ENCODE assay signal across 8 mouse cellular contexts in the genomic region with DNA sequence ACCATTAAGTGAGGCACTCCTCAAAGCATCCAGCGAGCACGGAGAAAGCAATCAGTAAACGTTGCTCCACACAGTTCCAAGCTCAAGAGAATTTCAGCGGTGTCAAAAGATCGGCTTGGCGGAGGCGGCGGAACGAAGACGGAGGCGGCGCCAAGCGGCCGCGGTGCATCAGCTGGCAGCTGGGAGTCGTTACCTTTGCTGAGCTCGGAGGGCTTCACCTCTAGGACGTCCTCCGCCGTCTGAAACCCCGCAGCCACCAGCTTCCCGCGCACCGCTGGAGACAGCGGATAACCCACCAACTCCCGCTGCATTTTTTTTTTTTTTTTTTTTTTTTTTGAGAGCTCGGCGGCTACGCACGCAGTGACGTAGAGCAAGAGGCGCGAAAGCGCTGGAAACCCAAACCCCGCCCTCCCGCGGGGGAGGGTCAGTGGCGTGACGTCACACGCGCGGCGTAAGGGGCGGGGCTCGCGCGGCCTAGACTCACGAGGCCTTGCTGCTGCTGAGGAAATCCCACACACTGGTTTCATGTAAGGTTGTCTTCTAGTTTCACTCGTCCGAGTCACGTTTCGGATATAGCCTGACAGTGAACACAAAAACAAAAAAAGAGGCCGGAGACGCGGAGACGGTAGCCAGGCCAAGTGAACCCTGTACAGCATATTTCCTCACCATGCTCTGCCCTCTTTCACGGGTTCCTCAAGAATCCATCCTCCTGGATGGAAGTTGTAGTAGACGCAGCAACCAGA. TPM values are rescaled to one million over a fixed set of nuclear protein-coding genes. Genes with fewer than 3 reads are reported as not detected.
DNase-seq lines count a peak whose midpoint lies in the region; ATAC-seq lines count a peak whose summit lies in the region.

No protein-coding gene starts in this region.

- H3K27ac ChIP-seq in forebrain, embryonic 10.5 days = peak overlapping the region; percentile 96
- H3K27ac ChIP-seq in heart, embryonic 16.5 days (ENCODE audit: low read length) = peak overlapping the region; percentile 95
- peak overlapping the region; percentile 94 for H3K27ac ChIP-seq in liver, embryonic 15.5 days (replicated peaks)
- peak overlapping the region; percentile 86 for H3K27ac ChIP-seq in neural tube, embryonic 12.5 days

- peak overlapping the region; percentile 89 for H3K9ac ChIP-seq in heart, embryonic 16.5 days (ENCODE audit: low read length)
- H3K9ac ChIP-seq in liver, embryonic 15.5 days = peak overlapping the region; percentile 80
- H3K9ac ChIP-seq in neural tube, embryonic 12.5 days = peak overlapping the region; percentile 72

- peaks cover 13% of the 10 kb centered on the region for H3K4me1 ChIP-seq in forebrain, embryonic 10.5 days
- H3K4me1 ChIP-seq in heart, embryonic 16.5 days (ENCODE audit: control insufficient read depth, insufficient read depth, low read length) = peaks cover 4% of the 10 kb centered on the region
- peaks cover 17% of the 10 kb centered on the region for H3K4me1 ChIP-seq in liver, embryonic 15.5 days (replicated peaks)
- H3K4me1 ChIP-seq in neural tube, embryonic 12.5 days = no peaks in the 10 kb centered on the region

- peak; percentile 93 for ATAC-seq in CD4-positive, CD25-positive, alpha-beta regulatory T cell, adult 4 months
- peak; percentile 97 for ATAC-seq in heart, embryonic 16.5 days (replicated peaks; ENCODE audit: extremely low read depth, insufficient read depth, low FRiP score)
- peak; percentile 88 for ATAC-seq in liver, embryonic 15.5 days (ENCODE audit: insufficient read depth)
- ATAC-seq in neural tube, embryonic 12.5 days (ENCODE audit: low FRiP score, low read depth) = peak; percentile 91

- peak overlapping the region; percentile 88 for H3K4me2 ChIP-seq in heart, embryonic 16.5 days (ENCODE audit: low read depth, low read length)
- H3K4me2 ChIP-seq in liver, embryonic 15.5 days = peak overlapping the region; percentile 92
- peak overlapping the region; percentile 67 for H3K4me2 ChIP-seq in neural tube, embryonic 12.5 days (replicated peaks)

- peak; percentile 94 for DNase-seq in c-Kit-negative CD71-positive TER-119-positive erythroid progenitor cells, embryonic 14.5 days (ENCODE audit: low read depth, low spot score)
- DNase-seq in forebrain, embryonic 10.5 days (ENCODE audit: extremely low spot score, low spot score) = peak; percentile 94
- DNase-seq in kidney, postnatal 36 days = peak; percentile 96 to 97
- peak; percentile 87 for DNase-seq in telencephalon, adult 2 months (ENCODE audit: low read depth, low spot score)

- WGBS in forebrain, embryonic 10.5 days = 3% methylated on average over 57 of the region's 58 CpGs
- 1% methylated on average over 56 of the region's 58 CpGs for WGBS in heart, embryonic 16.5 days
- WGBS in liver, embryonic 15.5 days (ENCODE audit: insufficient replicate concordance) = 2% methylated on average over 58 of the region's 58 CpGs
- 3% methylated on average over 58 of the region's 58 CpGs for WGBS in neural tube, embryonic 12.5 days

- H3K9me3 ChIP-seq in forebrain, embryonic 10.5 days = no peaks in the 10 kb centered on the region
- no peaks in the 10 kb centered on the region for H3K9me3 ChIP-seq in heart, embryonic 16.5 days (replicated peaks; ENCODE audit: control insufficient read depth, low read length)
- H3K9me3 ChIP-seq in liver, embryonic 15.5 days (replicated peaks) = no peaks in the 10 kb centered on the region
- no peaks in the 10 kb centered on the region for H3K9me3 ChIP-seq in neural tube, embryonic 12.5 days

- no peaks in the 10 kb centered on the region for H3K27me3 ChIP-seq in forebrain, embryonic 10.5 days (ENCODE audit: poor library complexity, severe bottlenecking)
- no peaks in the 10 kb centered on the region for H3K27me3 ChIP-seq in heart, embryonic 16.5 days (ENCODE audit: control insufficient read depth, insufficient read depth, low read length)
- H3K27me3 ChIP-seq in liver, embryonic 15.5 days = no peaks in the 10 kb centered on the region
- H3K27me3 ChIP-seq in neural tube, embryonic 12.5 days (replicated peaks) = no peaks in the 10 kb centered on the region

- peaks cover 23% of the 10 kb centered on the region for H3K36me3 ChIP-seq in forebrain, embryonic 10.5 days (replicated peaks)
- no peaks in the 10 kb centered on the region for H3K36me3 ChIP-seq in heart, embryonic 16.5 days (ENCODE audit: control insufficient read depth, insufficient read depth)
- no peaks in the 10 kb centered on the region for H3K36me3 ChIP-seq in liver, embryonic 15.5 days (replicated peaks)
- no peaks in the 10 kb centered on the region for H3K36me3 ChIP-seq in neural tube, embryonic 12.5 days

- peak overlapping the region; percentile 72 for H3K4me3 ChIP-seq in forebrain, embryonic 10.5 days
- H3K4me3 ChIP-seq in heart, embryonic 16.5 days (ENCODE audit: low read length) = peak overlapping the region; percentile 74
- peak overlapping the region; percentile 76 for H3K4me3 ChIP-seq in liver, embryonic 15.5 days (replicated peaks)
- H3K4me3 ChIP-seq in neural tube, embryonic 12.5 days = peak overlapping the region; percentile 57

RNA-seq across cellular contexts. Expression of gene Rad51c, which starts 0.5 kb away (rescaled TPM):
- 1 to 10 TPM; 1.2 to 1.7 TPM for polyA plus RNA-seq in CD4-positive, CD25-positive, alpha-beta regulatory T cell, adult 4 months (2017; shearing (Covaris generic))
- polyA plus RNA-seq in forebrain, embryonic 10.5 days (2016; fragmentation: Nextera tagmentation; extraction: Ambion mirVana) = 13.3 and 15.1 TPM in 2 replicates
- 9.2 and 10.1 TPM in 2 replicates for polyA plus RNA-seq in heart, embryonic 16.5 days (2015; fragmentation: Nextera tagmentation; extraction: Ambion mirVana)
- polyA plus RNA-seq in liver, embryonic 15.5 days (2015; fragmentation: Nextera tagmentation; extraction: Ambion mirVana) = 4.1 and 4.3 TPM in 2 replicates
- 9.0 and 10.5 TPM in 2 replicates for polyA plus RNA-seq in neural tube, embryonic 12.5 days (2016; fragmentation: Nextera tagmentation; extraction: Ambion mirVana)

RNA-seq across cellular contexts. Expression of gene Tex14, which starts 0.6 kb away (rescaled TPM):
- polyA plus RNA-seq in CD4-positive, CD25-positive, alpha-beta regulatory T cell, adult 4 months (2017; shearing (Covaris generic)) = 1 to 10 TPM in 1 of 2 experiments, under 1 TPM in 1; 0.28 to 1.1 TPM
- polyA plus RNA-seq in forebrain, embryonic 10.5 days (2016; fragmentation: Nextera tagmentation; extraction: Ambion mirVana) = not detected in 2 replicates
- polyA plus RNA-seq in heart, embryonic 16.5 days (2015; fragmentation: Nextera tagmentation; extraction: Ambion mirVana) = 0.06 and 0.42 TPM in 2 replicates
- polyA plus RNA-seq in liver, embryonic 15.5 days (2015; fragmentation: Nextera tagmentation; extraction: Ambion mirVana) = 0.05 TPM in 2 replicates
- 0.64 and 1.0 TPM in 2 replicates for polyA plus RNA-seq in neural tube, embryonic 12.5 days (2016; fragmentation: Nextera tagmentation; extraction: Ambion mirVana)

RNA-seq across cellular contexts. Expression of gene Ppm1e, which starts 45.5 kb away (rescaled TPM):
- polyA plus RNA-seq in CD4-positive, CD25-positive, alpha-beta regulatory T cell, adult 4 months (2017; shearing (Covaris generic)) = under 1 TPM; 0.66 to 0.96 TPM
- polyA plus RNA-seq in forebrain, embryonic 10.5 days (2016; fragmentation: Nextera tagmentation; extraction: Ambion mirVana) = 4.7 and 5.2 TPM in 2 replicates
- polyA plus RNA-seq in heart, embryonic 16.5 days (2015; fragmentation: Nextera tagmentation; extraction: Ambion mirVana) = 4.9 and 5.4 TPM in 2 replicates
- 1.7 and 2.0 TPM in 2 replicates for polyA plus RNA-seq in liver, embryonic 15.5 days (2015; fragmentation: Nextera tagmentation; extraction: Ambion mirVana)
- polyA plus RNA-seq in neural tube, embryonic 12.5 days (2016; fragmentation: Nextera tagmentation; extraction: Ambion mirVana) = 22.5 and 24.9 TPM in 2 replicates

Comparison
In these comparisons a context has a peak if more than half of its experiments do, and no peak if none do; other contexts are left out.
1. Peak in every context shown above with its lines: DNase-seq, ATAC-seq, H3K4me3 ChIP-seq and H3K27ac ChIP-seq.